Mouse (Mus musculus): ENCODE data around the gene Nars2. TPM values are rescaled to one million over a fixed set of nuclear protein-coding genes. Genes with fewer than 3 reads are reported as not detected.

The Nars2 gene
- polyA plus RNA-seq, 1 experiment from 2014 or later, result 22.9 TPM

DNA sequence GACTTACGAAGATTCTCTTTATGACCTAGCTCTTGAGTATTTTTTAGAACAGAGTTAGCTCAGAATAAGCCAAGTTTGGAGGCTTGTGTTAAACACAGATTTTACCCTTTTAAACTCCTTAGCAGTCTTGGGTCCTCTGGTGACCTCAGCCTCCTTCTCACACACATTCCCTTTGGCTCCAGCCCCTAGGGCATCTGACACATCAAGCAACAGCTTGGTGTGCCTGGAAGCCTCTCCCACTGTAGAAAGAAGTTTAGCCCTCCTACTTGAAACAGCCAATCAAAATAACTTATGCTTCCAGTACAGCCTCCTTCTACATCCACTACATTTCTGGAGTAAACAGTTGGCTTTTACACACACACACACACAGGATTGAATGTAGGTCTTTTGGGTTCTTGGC is 132.9 kb downstream of the Nars2 start:
- H3K4me2 ChIP-seq (ENCODE audit: low read depth, low read length), result no peak overlapping the region

DNA sequence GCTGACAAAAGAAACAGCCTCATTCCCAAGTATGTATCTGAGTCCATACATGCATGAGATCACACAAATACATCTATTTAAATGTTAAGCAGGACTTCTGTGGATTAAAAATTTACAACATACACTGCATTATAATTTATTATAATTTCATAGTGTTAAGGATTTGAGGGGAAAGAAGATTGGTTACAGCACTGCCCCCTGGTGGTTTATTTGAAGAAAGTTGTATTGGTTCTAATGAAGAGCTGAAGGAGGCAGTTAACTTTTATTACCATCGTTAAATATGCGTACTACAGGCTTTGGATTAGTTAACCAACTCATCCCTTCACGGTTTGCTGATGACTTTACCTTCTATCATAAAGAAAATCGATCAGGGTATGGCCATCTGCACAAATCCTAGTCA is 134.0 kb downstream of the Nars2 start:
- H3K36me3 ChIP-seq (ENCODE audit: control insufficient read depth, insufficient read depth, low read length), result no peaks in the 10 kb centered on the region
- ATAC-seq (ENCODE audit: insufficient read depth, low FRiP score), result no peak

More for the DNA sequence above, 132.9 kb downstream of the Nars2 start:
- no peak overlapping the region for H3K27ac ChIP-seq (ENCODE audit: low read length)
- no peak overlapping the region for H3K4me3 ChIP-seq (replicated peaks; ENCODE audit: low read length)
- no peaks in the 10 kb centered on the region for H3K9me3 ChIP-seq (replicated peaks; ENCODE audit: control insufficient read depth, low read length)
- 90% methylated on average over 1 of the region's 1 CpGs for WGBS
- peaks cover 21% of the 10 kb centered on the region; the same call in 1 of the 2 replicates for H3K4me1 ChIP-seq (ENCODE audit: control insufficient read depth, insufficient read depth, low read length)
- H3K9ac ChIP-seq (ENCODE audit: low read length), result no peak overlapping the region
- H3K36me3 ChIP-seq (ENCODE audit: control insufficient read depth, insufficient read depth, low read length), result no peaks in the 10 kb centered on the region
- no peak for ATAC-seq (ENCODE audit: insufficient read depth, low FRiP score)
- H3K27me3 ChIP-seq (ENCODE audit: control insufficient read depth, insufficient read depth, low read length), result no peaks in the 10 kb centered on the region

DNA sequence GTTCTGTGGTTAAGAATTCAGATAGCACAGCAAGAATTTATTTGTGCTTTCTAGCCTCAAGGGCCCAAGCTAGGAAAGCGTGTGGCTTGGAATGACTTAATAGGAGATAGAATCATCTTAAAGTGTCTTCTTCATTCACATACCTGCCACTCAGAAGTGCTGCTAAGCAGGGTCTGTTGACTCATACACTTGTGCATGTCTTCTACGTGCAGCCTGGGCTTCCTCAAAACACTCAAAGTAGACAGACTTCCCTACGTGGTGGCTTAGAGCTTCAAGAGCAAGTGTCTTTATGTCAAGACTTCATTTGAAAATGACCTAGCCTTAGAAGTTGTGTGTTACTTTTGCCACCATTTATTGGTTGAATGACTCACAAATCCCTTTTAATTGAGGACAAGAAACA is 142.9 kb downstream of the Nars2 start:
- no peaks in the 10 kb centered on the region for H3K4me1 ChIP-seq (ENCODE audit: control insufficient read depth, insufficient read depth, low read length)
- no peaks in the 10 kb centered on the region for H3K27me3 ChIP-seq (ENCODE audit: control insufficient read depth, insufficient read depth, low read length)
- H3K9me3 ChIP-seq (replicated peaks; ENCODE audit: control insufficient read depth, low read length), result no peaks in the 10 kb centered on the region
- H3K4me2 ChIP-seq (ENCODE audit: low read depth, low read length), result no peak overlapping the region
- WGBS, result 75% methylated on average over 3 of the region's 3 CpGs
- no peaks in the 10 kb centered on the region for H3K36me3 ChIP-seq (ENCODE audit: control insufficient read depth, insufficient read depth, low read length)
- no peak overlapping the region for H3K4me3 ChIP-seq (replicated peaks; ENCODE audit: low read length)
- ATAC-seq (ENCODE audit: insufficient read depth, low FRiP score), result no peak
- H3K9ac ChIP-seq (ENCODE audit: low read length), result no peak overlapping the region
- no peak overlapping the region for H3K27ac ChIP-seq (ENCODE audit: low read length)

More for the DNA sequence above, 134.0 kb downstream of the Nars2 start:
- Histone ChIP-seq H3K27ac (ENCODE audit: low read length) (no peak overlapping the region), H3K9me3 (replicated peaks; ENCODE audit: control insufficient read depth, low read length) (no peaks in the 10 kb centered on the region), H3K27me3 (ENCODE audit: control insufficient read depth, insufficient read depth, low read length) (no peaks in the 10 kb centered on the region), H3K4me3 (replicated peaks; ENCODE audit: low read length) (no peak overlapping the region), H3K9ac (ENCODE audit: low read length) (no peak overlapping the region), H3K4me2 (ENCODE audit: low read depth, low read length) (no peak overlapping the region), H3K4me1 (ENCODE audit: control insufficient read depth, insufficient read depth, low read length) (peaks cover 17% of the 10 kb centered on the region; the same call in 1 of the 2 replicates)
- WGBS, result 18% methylated on average over 4 of the region's 4 CpGs

DNA sequence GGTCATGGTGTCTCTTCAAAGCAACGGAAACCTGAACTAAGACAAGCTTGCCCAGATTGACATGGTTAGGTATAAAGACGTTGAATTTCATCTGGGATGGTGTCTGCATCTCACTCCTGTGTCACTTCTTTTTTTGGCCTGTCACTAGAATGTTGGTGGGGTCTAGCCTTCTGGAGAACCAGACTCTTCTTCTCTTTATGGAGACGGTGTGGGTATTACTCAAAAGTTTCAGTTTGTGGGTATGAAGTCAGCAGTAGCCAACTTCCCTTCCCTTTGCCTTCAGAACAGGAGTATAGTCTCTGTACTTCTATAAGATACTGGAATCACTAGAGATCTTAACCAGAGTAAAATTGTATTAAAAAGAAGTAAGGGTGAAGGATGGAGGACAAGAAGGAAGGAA is 156.8 kb downstream of the Nars2 start:
- Histone ChIP-seq H3K4me2 (ENCODE audit: low read depth, low read length) (no peak overlapping the region), H3K9me3 (replicated peaks; ENCODE audit: control insufficient read depth, low read length) (no peaks in the 10 kb centered on the region), H3K9ac (ENCODE audit: low read length) (no peak overlapping the region), H3K36me3 (ENCODE audit: control insufficient read depth, insufficient read depth, low read length) (no peaks in the 10 kb centered on the region), H3K4me1 (ENCODE audit: control insufficient read depth, insufficient read depth, low read length) (0 out of 2 replicates have a peak, but pooled peaks cover 4% of the 10 kb centered on the region), H3K27me3 (ENCODE audit: control insufficient read depth, insufficient read depth, low read length) (no peaks in the 10 kb centered on the region), H3K27ac (ENCODE audit: low read length) (no peak overlapping the region), H3K4me3 (replicated peaks; ENCODE audit: low read length) (no peak overlapping the region)
- 85% methylated on average over 3 of the region's 3 CpGs for WGBS
- ATAC-seq (ENCODE audit: insufficient read depth, low FRiP score), result no peak

Other genes starting within 250 kb of the Nars2 start
- gene Gab2, start 130.1 kb downstream of the Nars2 start, polyA plus RNA-seq (2015; fragmentation: Nextera tagmentation; extraction: Ambion mirVana), result 8.3 TPM in 2 replicates

Measured in stomach, embryonic 16.5 days (tissue).